Mouse (Mus musculus) intestine, embryonic 15.5 days (tissue): ENCODE data around the gene Tnk2. TPM values are rescaled to one million over a fixed set of nuclear protein-coding genes. Genes with fewer than 3 reads are reported as not detected.

Experiments
- ATAC-seq: fragments of 200-750 bp; cut with Nextera tagmentation; 2 replicates; pipeline ENCODE4 v1.8.0; 2017; ENCODE audit warnings: moderate TSS enrichment, moderate library complexity
- H3K27ac ChIP-seq: fragments of 300-500 bp; sonication (generic); 2 replicates; pipeline ENCODE4 v1.5.1; 2015; ENCODE audit warnings: mild to moderate bottlenecking, inconsistent platforms
- H3K27me3 ChIP-seq: fragments of 300-500 bp; sonication (generic); replicated peaks from 2 replicates; pipeline ENCODE4 v1.6.1; 2015; ENCODE audit warnings: inconsistent platforms
- H3K36me3 ChIP-seq: fragments of 300-500 bp; sonication (generic); 2 replicates; pipeline ENCODE4 v1.6.1; 2015; ENCODE audit warnings: inconsistent platforms
- H3K4me1 ChIP-seq: fragments of 300-500 bp; sonication (generic); replicated peaks from 2 replicates; pipeline ENCODE4 v1.6.1; 2015; ENCODE audit warnings: inconsistent platforms
- H3K4me2 ChIP-seq: fragments of 300-500 bp; sonication (generic); replicated peaks from 2 replicates; pipeline ENCODE4 v1.6.1; 2015; ENCODE audit warnings: mild to moderate bottlenecking, inconsistent platforms
- H3K4me3 ChIP-seq: fragments of 300-500 bp; sonication (generic); replicated peaks from 2 replicates; pipeline ENCODE4 v1.5.1; 2015; ENCODE audit warnings: inconsistent platforms
- H3K9ac ChIP-seq: fragments of 300-500 bp; sonication (generic); 2 replicates; pipeline ENCODE4 v1.6.1; 2015; ENCODE audit warnings: inconsistent platforms
- H3K9me3 ChIP-seq: fragments of 300-500 bp; sonication (generic); 2 replicates; pipeline ENCODE4 v1.6.1; 2016; ENCODE audit warnings: inconsistent platforms
- WGBS: fragments of 180-500 bp; shearing (Covaris S2); methylation state at CpG from one replicate; pipeline ENCODE4 v1.1.7; 2015; 5-methylcytosine and 5-hydroxymethylcytosine counted together
- polyA plus RNA-seq: library from polyadenylated mRNA; unstranded; fragments of >200 nt; fragmentation: Nextera tagmentation; extraction: Ambion mirVana; gene quantifications from 2 replicates; pipeline ENCODE4 v1.2.1, GENCODE M21; 2015

The Tnk2 gene
- 9.2 and 10.1 TPM in 2 replicates for polyA plus RNA-seq

- H3K4me2 ChIP-seq = peak within 1 kb of the TSS; percentile 94
- peaks cover 22% of the 10 kb centered on the region for H3K4me1 ChIP-seq
- peak within 1 kb of the TSS; percentile 82 for H3K27ac ChIP-seq
- WGBS = under 1% methylated on average over 31 of the region's 40 CpGs
- peak within 1 kb of the TSS; percentile 86 for H3K9ac ChIP-seq
- peak; percentile 93 for ATAC-seq
- no peaks in the 10 kb centered on the region for H3K27me3 ChIP-seq
- no peaks in the 10 kb centered on the region for H3K9me3 ChIP-seq
- no peaks in the 10 kb centered on the region for H3K36me3 ChIP-seq
- peak within 1 kb of the TSS; percentile 93 for H3K4me3 ChIP-seq
Measured at GRCm38 (mm10) chr16:32643661-32644061, at the start of gene Tnk2. Tnk2 (plus strand) TSS chr16:32643874.

DNA sequence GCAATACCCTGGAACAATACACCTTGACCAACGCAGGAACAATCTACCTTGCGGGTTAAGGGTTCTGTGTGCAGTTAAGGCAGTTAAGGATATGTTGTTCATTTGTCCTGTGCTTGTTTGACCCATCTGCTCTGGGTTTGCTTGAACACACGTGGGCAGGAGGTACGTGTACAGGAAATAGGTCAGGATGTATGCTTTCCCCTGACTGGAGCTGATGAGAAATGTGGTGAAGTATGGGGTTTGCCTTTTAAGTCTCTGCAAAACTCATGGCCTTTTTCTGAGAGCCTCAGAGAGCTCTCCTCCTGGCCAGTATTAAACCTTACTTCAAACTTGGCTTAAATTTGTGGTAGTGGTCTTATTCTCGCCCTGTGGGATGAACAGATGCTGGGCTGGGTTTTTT, 49.8 kb upstream of the Tnk2 start:
- H3K9ac ChIP-seq = no peak overlapping the region
- H3K27ac ChIP-seq = no peak overlapping the region
- no peaks in the 10 kb centered on the region for H3K4me1 ChIP-seq
- ATAC-seq = no peak
- H3K27me3 ChIP-seq = no peaks in the 10 kb centered on the region
- H3K9me3 ChIP-seq = no peaks in the 10 kb centered on the region
- H3K4me3 ChIP-seq = no peak overlapping the region
- no peak overlapping the region for H3K4me2 ChIP-seq
- H3K36me3 ChIP-seq = no peaks in the 10 kb centered on the region
- WGBS = 75% methylated on average over 5 of the region's 5 CpGs

- 83% methylated on average over 5 of the region's 5 CpGs for WGBS
- Histone ChIP-seq H3K4me1 (no peaks in the 10 kb centered on the region), H3K36me3 (no peaks in the 10 kb centered on the region), H3K9ac (no peak overlapping the region), H3K4me2 (no peak overlapping the region), H3K27me3 (no peaks in the 10 kb centered on the region), H3K9me3 (no peaks in the 10 kb centered on the region), H3K27ac (no peak overlapping the region), H3K4me3 (no peak overlapping the region)
- no peak for ATAC-seq
Measured at GRCm38 (mm10) chr16:32594701-32595100, 49.0 kb upstream of the Tnk2 start.

GRCm38 (mm10) chr16:32595142-32595855, 48.4 kb upstream of the Tnk2 start:
- 80% methylated on average over 10 of the region's 10 CpGs for WGBS

GRCm38 (mm10) chr16:32597909-32598381, 45.7 kb upstream of the Tnk2 start:
- H3K27me3 ChIP-seq = no peaks in the 10 kb centered on the region
- H3K4me3 ChIP-seq = no peak overlapping the region
- H3K36me3 ChIP-seq = no peaks in the 10 kb centered on the region
- H3K4me1 ChIP-seq = no peaks in the 10 kb centered on the region
- no peak overlapping the region for H3K4me2 ChIP-seq
- no peak for ATAC-seq
- 41% methylated on average over 4 of the region's 4 CpGs for WGBS
- no peak overlapping the region for H3K9ac ChIP-seq
- H3K9me3 ChIP-seq = no peaks in the 10 kb centered on the region
- no peak overlapping the region for H3K27ac ChIP-seq

More at GRCm38 (mm10) chr16:32595142-32595855, 48.4 kb upstream of the Tnk2 start:
- H3K9me3 ChIP-seq = no peaks in the 10 kb centered on the region
- H3K4me1 ChIP-seq = no peaks in the 10 kb centered on the region
- ATAC-seq = no peak
- no peaks in the 10 kb centered on the region for H3K27me3 ChIP-seq
- H3K36me3 ChIP-seq = no peaks in the 10 kb centered on the region
- no peak overlapping the region for H3K4me2 ChIP-seq
- no peak overlapping the region for H3K9ac ChIP-seq
- no peak overlapping the region for H3K4me3 ChIP-seq
- H3K27ac ChIP-seq = no peak overlapping the region

DNA sequence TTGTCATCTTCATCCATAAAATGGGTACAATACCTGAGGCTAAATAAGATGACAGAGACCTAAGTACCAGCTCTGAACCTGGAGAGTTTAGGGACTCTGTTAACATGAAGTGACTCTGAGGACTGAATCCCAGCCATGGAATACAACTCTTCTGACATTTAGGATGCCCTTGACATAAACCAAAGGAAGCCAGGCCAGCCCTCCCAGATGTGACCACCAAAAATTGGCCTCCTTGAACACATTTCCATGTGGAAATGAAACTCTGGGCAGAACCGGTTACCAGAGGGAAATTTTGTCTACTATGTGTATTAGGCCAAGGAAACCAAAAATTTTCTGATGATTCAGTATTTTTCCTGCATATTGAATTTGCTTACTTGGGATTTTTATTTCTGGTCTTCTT, 44.5 kb upstream of the Tnk2 start:
- Histone ChIP-seq H3K27me3 (no peaks in the 10 kb centered on the region), H3K36me3 (no peaks in the 10 kb centered on the region), H3K4me3 (no peak overlapping the region), H3K4me2 (no peak overlapping the region), H3K9ac (no peak overlapping the region), H3K4me1 (no peaks in the 10 kb centered on the region), H3K9me3 (no peaks in the 10 kb centered on the region), H3K27ac (no peak overlapping the region)
- ATAC-seq = no peak
- WGBS = 89% methylated on average over 1 of the region's 1 CpGs

DNA sequence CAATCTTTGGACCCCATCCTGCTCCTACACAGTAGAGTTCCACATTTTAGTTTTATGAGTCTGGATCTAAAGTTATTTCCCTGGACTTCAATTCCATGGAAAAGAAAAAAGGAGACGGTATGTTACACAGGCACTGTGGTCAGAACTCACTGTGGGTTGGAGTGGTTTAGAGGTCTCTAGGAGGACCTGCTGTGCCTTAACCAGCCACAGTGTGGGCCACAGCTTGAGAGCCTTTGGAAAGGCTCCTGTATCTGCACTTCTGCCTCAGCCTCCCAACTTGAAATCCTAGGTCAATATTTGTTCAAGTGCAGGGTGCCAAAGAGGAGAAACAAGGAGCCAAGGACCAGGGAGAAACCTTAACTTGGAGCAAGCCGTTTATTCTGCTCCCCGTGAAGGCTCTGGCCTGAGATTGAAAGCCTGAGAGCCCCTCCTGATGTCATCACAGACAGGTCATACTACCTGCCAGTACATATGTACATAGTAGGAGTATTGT, 41.4 kb upstream of the Tnk2 start:
- WGBS = 70% methylated on average over 3 of the region's 3 CpGs
- no peak overlapping the region for H3K4me3 ChIP-seq
- ATAC-seq = no peak
- H3K9ac ChIP-seq = no peak overlapping the region
- no peaks in the 10 kb centered on the region for H3K9me3 ChIP-seq
- H3K4me1 ChIP-seq = no peaks in the 10 kb centered on the region
- no peak overlapping the region for H3K4me2 ChIP-seq
- H3K27ac ChIP-seq = no peak overlapping the region
- no peaks in the 10 kb centered on the region for H3K27me3 ChIP-seq
- no peaks in the 10 kb centered on the region for H3K36me3 ChIP-seq

- H3K27ac ChIP-seq = peak overlapping the region; percentile 95
Measured at GRCm38 (mm10) chr16:32607562-32608343, 35.9 kb upstream of the Tnk2 start.

GRCm38 (mm10) chr16:32608344-32608711, 35.3 kb upstream of the Tnk2 start:
- Histone ChIP-seq H3K4me2 (peak overlapping the region; percentile 78), H3K27me3 (no peaks in the 10 kb centered on the region), H3K27ac (peak overlapping the region; percentile 95), H3K4me3 (peak overlapping the region; percentile 77), H3K9me3 (no peaks in the 10 kb centered on the region), H3K36me3 (no peaks in the 10 kb centered on the region), H3K9ac (peak overlapping the region; percentile 84), H3K4me1 (no peaks in the 10 kb centered on the region)
- ATAC-seq = peak; percentile 75
- 5% methylated on average over 8 of the region's 8 CpGs for WGBS

More at GRCm38 (mm10) chr16:32607562-32608343, 35.9 kb upstream of the Tnk2 start:
- H3K9me3 ChIP-seq = no peaks in the 10 kb centered on the region
- H3K4me1 ChIP-seq = no peaks in the 10 kb centered on the region
- H3K27me3 ChIP-seq = no peaks in the 10 kb centered on the region
- no peak overlapping the region; the same call in 1 of the 2 replicates for H3K9ac ChIP-seq
- H3K36me3 ChIP-seq = no peaks in the 10 kb centered on the region
- peak overlapping the region; percentile 78 for H3K4me2 ChIP-seq
- peak overlapping the region; percentile 77; the same call in 1 of the 2 replicates for H3K4me3 ChIP-seq
- 43% methylated on average over 7 of the region's 7 CpGs for WGBS
- ATAC-seq = no peak

DNA sequence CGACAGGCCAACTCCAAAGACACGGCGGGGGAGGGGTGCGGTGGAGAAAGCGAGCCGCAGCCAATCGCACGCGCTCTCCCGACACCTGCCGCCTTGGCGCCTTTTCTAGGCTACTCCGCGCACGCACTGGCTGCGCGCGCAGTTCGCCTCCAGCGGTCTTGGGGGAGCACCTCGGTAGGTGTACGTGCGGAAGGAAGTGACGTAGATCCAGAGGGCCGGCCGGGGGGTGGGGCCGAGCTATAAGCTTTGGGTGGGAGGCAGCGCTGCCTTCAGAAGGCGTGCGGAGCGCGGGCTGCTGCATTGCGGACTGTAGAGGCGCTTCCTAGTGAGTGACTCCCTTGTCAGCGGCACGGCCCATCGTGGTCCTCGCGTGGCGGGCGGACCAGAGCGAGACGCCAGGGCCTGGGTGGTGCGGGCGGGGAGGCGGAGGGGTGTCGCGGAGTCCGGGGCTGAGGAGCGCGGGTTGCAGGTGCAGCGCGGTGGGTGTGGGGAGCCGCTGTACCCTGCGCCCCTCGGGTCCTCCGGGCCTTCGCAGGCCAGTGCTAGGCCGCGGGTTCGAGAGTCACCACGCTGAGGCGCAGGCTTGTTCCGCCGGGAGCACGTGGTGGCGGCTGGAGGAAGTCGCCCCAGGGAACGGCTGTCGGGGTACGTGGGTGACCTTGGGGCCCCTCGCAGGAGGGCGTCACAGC, 34.8 kb upstream of the Tnk2 start, which contains the start of gene Tfrc:
Gene Tfrc, plus strand, starts transcription at position 209 of the 689 bp plus-strand sequence.
- peak within 1 kb of the TSS; percentile 84 for H3K9ac ChIP-seq
- peak; percentile 98 for ATAC-seq
- no peaks in the 10 kb centered on the region for H3K27me3 ChIP-seq
- peak within 1 kb of the TSS; percentile 95 for H3K27ac ChIP-seq
- no peaks in the 10 kb centered on the region for H3K36me3 ChIP-seq
- no peaks in the 10 kb centered on the region for H3K4me1 ChIP-seq
- under 1% methylated on average over 70 of the region's 73 CpGs for whole genome bisulfite sequencing
- peak within 1 kb of the TSS; percentile 78 for H3K4me2 ChIP-seq
- no peaks in the 10 kb centered on the region for H3K9me3 ChIP-seq
- peak within 1 kb of the TSS; percentile 77 for H3K4me3 ChIP-seq

DNA sequence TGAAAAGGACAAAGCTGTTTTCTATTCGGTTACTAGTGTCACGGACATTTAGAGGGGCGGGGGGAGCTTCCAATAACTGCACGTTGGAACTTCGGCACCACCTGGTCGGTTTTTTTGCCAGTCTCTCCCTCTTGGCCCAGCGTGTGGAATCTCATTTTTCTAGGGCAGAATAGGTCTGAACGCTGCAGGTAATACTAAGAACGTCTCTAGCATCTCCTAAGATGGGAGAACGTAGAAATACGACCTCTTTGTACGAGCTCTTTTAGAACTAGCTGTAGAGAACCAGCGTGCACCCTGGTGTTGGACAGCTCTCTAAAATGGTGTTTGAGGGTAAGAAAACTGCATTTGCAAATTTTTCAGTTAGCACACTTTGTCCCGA, 34.3 kb upstream of the Tnk2 start:
- H3K9ac ChIP-seq = peak overlapping the region; percentile 84
- peak overlapping the region; percentile 95 for H3K27ac ChIP-seq
- H3K4me3 ChIP-seq = peak overlapping the region; percentile 77
- H3K4me2 ChIP-seq = peak overlapping the region; percentile 78
- no peaks in the 10 kb centered on the region for H3K4me1 ChIP-seq
- ATAC-seq = no peak
- H3K9me3 ChIP-seq = no peaks in the 10 kb centered on the region
- no peaks in the 10 kb centered on the region for H3K27me3 ChIP-seq
- under 1% methylated on average over 14 of the region's 14 CpGs for WGBS
- H3K36me3 ChIP-seq = no peaks in the 10 kb centered on the region
